Mouse (Mus musculus) heart, postnatal 0 days (tissue): ENCODE measurements around the gene Sim1. TPM values are rescaled to one million over a fixed set of nuclear protein-coding genes. Genes with fewer than 3 reads are reported as not detected.

Experiments used
- ATAC-seq: fragments of 200-750 bp; cut with Nextera tagmentation; 2 replicates; pipeline ENCODE4 v1.8.0; 2017; ENCODE audit warnings: low read depth, moderate number of reproducible peaks, moderate library complexity; ENCODE audit not compliant: insufficient read depth
- DNase-seq: peaks from one replicate; pipeline ENCODE4 v3.0.0-alpha.2; 2016; ENCODE audit warnings: low spot score
- H3K27ac ChIP-seq: fragments of 300-500 bp; sonication (generic); 2 replicates; pipeline ENCODE4 v1.5.1; 2014; ENCODE audit warnings: low read depth, mild to moderate bottlenecking
- H3K27me3 ChIP-seq: fragments of 300-500 bp; sonication (generic); 2 replicates; pipeline ENCODE4 v1.6.1; 2014; ENCODE audit warnings: low read length, mixed read lengths; ENCODE audit not compliant: control insufficient read depth, insufficient read depth
- H3K36me3 ChIP-seq: fragments of 300-500 bp; sonication (generic); replicated peaks from 2 replicates; pipeline ENCODE4 v1.6.1; 2014; ENCODE audit warnings: low read length, mixed read lengths; ENCODE audit not compliant: control insufficient read depth, insufficient read depth
- H3K4me1 ChIP-seq: fragments of 300-500 bp; sonication (generic); 2 replicates; pipeline ENCODE4 v1.6.1; 2014; ENCODE audit warnings: antibody characterized with exemption; ENCODE audit not compliant: control insufficient read depth, insufficient read depth
- H3K4me2 ChIP-seq: fragments of 300-500 bp; sonication (generic); 2 replicates; pipeline ENCODE4 v1.6.1; 2014; ENCODE audit warnings: low read depth, mild to moderate bottlenecking, low read length, moderate library complexity
- H3K4me3 ChIP-seq: fragments of 300-500 bp; sonication (generic); 2 replicates; pipeline ENCODE4 v1.5.1; 2014; ENCODE audit warnings: low read depth, low read length
- H3K9ac ChIP-seq: fragments of 300-500 bp; sonication (generic); replicated peaks from 2 replicates; pipeline ENCODE4 v1.6.1; 2014; ENCODE audit warnings: low read depth, low read length, mixed read lengths
- H3K9me3 ChIP-seq: fragments of 300-500 bp; sonication (generic); replicated peaks from 2 replicates; pipeline ENCODE4 v1.6.1; 2016; ENCODE audit warnings: low read length; ENCODE audit not compliant: control insufficient read depth
- CTCF ChIP-seq: IDR thresholded peaks from 2 replicates; pipeline ENCODE4 v1.5.1; 2016; ENCODE audit warnings: antibody characterized with exemption, control low read depth, low read depth
- EP300 ChIP-seq: IDR thresholded peaks from 2 replicates; pipeline ENCODE4 v1.6.1; 2016; ENCODE audit warnings: antibody characterized with exemption, low read depth
- WGBS: fragments of 180-500 bp; shearing (Covaris S2); extraction: QIAGEN DNeasy Blood & Tissue Kit; methylation state at CpG from one replicate; pipeline ENCODE4 v1.1.7; 2014; 5-methylcytosine and 5-hydroxymethylcytosine counted together
- polyA plus RNA-seq: library from polyadenylated mRNA; unstranded; fragments of >200 nt; fragmentation: Nextera tagmentation; extraction: Ambion mirVana; gene quantifications from 2 replicates; pipeline ENCODE4 v1.2.1, GENCODE M21; 2015
- total RNA-seq: library from RNA; depleted of rRNA; stranded (reverse); fragments of >200 nt; gene quantifications from 2 replicates; pipeline ENCODE4 v1.2.3, GENCODE M21; 2014; ENCODE audit warnings: low replicate concordance

Gene Sim1
- total and polyA plus RNA-seq, 2 experiments from 2014 or later = not detected

- H3K27ac ChIP-seq = no peak overlapping the region
- no peak overlapping the region for H3K9ac ChIP-seq
- H3K4me3 ChIP-seq = no peak overlapping the region
- H3K4me1 ChIP-seq = no peaks in the 10 kb centered on the region
- ATAC-seq (no peak), DNase-seq (no peak)
- no peaks in the 10 kb centered on the region for H3K27me3 ChIP-seq
- H3K9me3 ChIP-seq = no peaks in the 10 kb centered on the region
- no peak for TF ChIP-seq CTCF
- no peak for TF ChIP-seq EP300
- 81% methylated on average over 9 of the region's 9 CpGs for WGBS
- no peaks in the 10 kb centered on the region for H3K36me3 ChIP-seq
- H3K4me2 ChIP-seq = no peak overlapping the region
Measured at GRCm38 (mm10) chr10:51023308-51024279, 129.0 kb downstream of the Sim1 start.
